Mouse (Mus musculus): Measurements from ENCODE around the gene Nisch. TPM values are rescaled to one million over a fixed set of nuclear protein-coding genes. Genes with fewer than 3 reads are reported as not detected.

The Nisch gene
- total RNA-seq, 2 experiments from 2014 or later = 258 to 277 TPM

GRCm38 (mm10) chr14:31217666-31218065 lies 920 bp upstream of the Nisch start, which contains the start of gene Sema3g:
Sema3g (plus strand) TSS chr14:31217860.
- DNase-seq (ENCODE audit: low spot score in 2 of 2) = peak in 1 of 2 experiments; percentile 63

DNA sequence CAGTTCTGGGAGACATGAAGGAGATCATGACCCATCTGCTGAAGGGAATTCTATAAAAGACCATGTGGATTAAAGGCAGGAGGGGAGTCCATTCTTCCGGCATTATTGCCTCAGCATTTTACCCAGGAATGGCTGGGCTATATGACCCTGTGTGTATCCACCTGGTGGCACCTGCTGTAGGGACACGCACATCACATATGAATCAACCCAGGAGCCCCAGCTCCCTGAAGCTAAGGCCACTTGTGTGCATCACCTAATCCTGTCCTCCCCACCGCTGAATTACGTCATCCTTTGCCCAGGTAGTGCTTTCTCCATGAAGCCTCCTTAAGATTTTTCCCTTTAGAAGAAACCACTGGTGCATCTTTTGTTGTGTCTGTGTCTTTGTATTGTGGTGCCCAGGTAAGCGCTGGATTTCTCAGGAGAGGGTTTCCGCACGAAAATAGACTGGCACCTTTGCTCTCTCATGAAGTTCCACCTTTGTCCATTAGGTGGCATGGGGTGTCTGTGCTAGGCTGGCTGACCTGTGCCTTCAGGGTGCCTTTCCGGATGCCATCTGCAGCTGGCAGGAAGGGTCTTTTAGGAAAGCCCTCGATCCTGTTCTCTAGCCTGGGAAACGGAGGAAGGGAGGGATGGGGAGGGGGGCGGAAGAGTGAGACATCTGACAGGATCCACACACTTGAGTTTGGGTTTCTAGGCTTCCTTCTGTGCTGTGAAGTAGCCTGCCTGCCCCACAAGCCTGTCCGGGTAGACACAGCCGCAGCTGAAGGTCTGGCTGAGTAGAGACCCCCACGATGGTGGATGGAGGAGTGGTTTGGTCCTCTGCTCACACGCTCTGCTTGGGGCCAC lies 1.4 kb downstream of the Nisch start:
- peak in 1 of 2 experiments; percentile 58 for DNase-seq (ENCODE audit: low spot score in 2 of 2)

- DNase-seq (ENCODE audit: low spot score in 2 of 2) = no peak
Observed at GRCm38 (mm10) chr14:31214684-31215083, 2.1 kb downstream of the Nisch start.

- no peak for DNase-seq (ENCODE audit: low spot score in 2 of 2)
Observed at GRCm38 (mm10) chr14:31213868-31214267, 2.9 kb downstream of the Nisch start.

GRCm38 (mm10) chr14:31212499-31212898 lies 4.2 kb downstream of the Nisch start:
- no peak for DNase-seq (ENCODE audit: low spot score in 2 of 2)

- DNase-seq (ENCODE audit: low spot score in 2 of 2) = no peak
Observed at GRCm38 (mm10) chr14:31211854-31212253, 4.9 kb downstream of the Nisch start.

DNA sequence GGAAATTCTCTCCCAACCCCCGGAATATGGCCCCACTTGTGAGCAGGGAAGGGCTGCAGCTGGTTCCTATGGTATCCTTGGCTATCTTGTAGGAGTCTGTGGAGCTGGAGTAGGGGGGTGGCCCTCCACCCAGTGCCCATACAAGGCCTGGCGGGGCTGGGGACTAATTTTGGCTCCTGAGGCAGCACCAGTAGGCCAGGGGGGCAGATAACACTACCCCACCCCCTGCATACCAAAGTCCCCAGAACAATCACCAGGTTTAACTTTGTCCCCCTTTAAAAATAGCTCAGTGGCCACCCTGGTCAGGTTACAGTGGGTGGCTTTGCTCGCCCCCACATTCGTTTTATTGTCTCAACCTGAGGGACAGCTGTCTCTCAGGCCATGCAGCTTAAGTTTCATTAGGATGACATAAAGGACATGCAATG lies 7.6 kb downstream of the Nisch start:
- DNase-seq (ENCODE audit: low spot score in 2 of 2) = no peak

- no peak for DNase-seq (ENCODE audit: low spot score in 2 of 2)
Observed at GRCm38 (mm10) chr14:31208084-31208483, 8.7 kb downstream of the Nisch start, which contains the start of gene Tnnc1. Tnnc1 (plus strand) TSS chr14:31208312.

GRCm38 (mm10) chr14:31207070-31207830 lies 9.5 kb downstream of the Nisch start:
- no peak for DNase-seq (ENCODE audit: low spot score in 2 of 2)

DNA sequence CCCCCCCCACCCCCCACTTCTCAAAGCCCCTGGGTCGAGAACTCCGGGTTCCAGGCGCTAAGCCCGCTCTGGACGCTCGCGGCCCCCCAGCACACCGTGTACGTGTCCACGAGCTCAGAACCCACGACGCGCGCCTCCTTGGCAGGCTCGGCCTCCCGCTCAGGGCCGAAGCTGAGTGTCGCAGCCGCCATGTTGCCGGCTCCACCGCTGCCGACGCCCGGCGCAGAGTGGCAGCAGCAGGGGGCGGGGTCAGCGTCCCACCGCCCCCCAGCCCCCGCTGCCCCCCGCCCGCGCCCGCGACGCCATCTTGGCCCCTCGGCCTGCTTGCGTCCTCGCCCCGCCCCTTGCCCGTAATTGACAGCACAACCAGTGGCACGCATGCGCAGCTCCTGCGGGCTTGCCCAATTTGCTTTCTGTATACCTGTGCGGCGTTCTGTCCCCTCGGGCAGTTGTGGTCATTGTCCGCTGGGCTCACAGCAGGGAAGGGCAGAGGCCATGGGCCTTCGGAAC lies 10.2 kb downstream of the Nisch start:
- DNase-seq (ENCODE audit: low spot score in 2 of 2) = peak; percentile 93 to 97

GRCm38 (mm10) chr14:31205562-31206467 lies 10.9 kb downstream of the Nisch start:
- peak; percentile 49 to 70 for DNase-seq (ENCODE audit: low spot score in 2 of 2)

- DNase-seq (ENCODE audit: low spot score in 2 of 2) = no peak
Observed at GRCm38 (mm10) chr14:31205244-31205561, 11.5 kb downstream of the Nisch start.

GRCm38 (mm10) chr14:31204844-31205243 lies 11.9 kb downstream of the Nisch start:
- DNase-seq (ENCODE audit: low spot score in 2 of 2) = no peak

GRCm38 (mm10) chr14:31200038-31200437 lies 16.7 kb downstream of the Nisch start:
- no peak for DNase-seq (ENCODE audit: low spot score in 2 of 2)

- no peak for DNase-seq (ENCODE audit: low spot score in 2 of 2)
Observed at GRCm38 (mm10) chr14:31199599-31199998, 17.1 kb downstream of the Nisch start.

DNA sequence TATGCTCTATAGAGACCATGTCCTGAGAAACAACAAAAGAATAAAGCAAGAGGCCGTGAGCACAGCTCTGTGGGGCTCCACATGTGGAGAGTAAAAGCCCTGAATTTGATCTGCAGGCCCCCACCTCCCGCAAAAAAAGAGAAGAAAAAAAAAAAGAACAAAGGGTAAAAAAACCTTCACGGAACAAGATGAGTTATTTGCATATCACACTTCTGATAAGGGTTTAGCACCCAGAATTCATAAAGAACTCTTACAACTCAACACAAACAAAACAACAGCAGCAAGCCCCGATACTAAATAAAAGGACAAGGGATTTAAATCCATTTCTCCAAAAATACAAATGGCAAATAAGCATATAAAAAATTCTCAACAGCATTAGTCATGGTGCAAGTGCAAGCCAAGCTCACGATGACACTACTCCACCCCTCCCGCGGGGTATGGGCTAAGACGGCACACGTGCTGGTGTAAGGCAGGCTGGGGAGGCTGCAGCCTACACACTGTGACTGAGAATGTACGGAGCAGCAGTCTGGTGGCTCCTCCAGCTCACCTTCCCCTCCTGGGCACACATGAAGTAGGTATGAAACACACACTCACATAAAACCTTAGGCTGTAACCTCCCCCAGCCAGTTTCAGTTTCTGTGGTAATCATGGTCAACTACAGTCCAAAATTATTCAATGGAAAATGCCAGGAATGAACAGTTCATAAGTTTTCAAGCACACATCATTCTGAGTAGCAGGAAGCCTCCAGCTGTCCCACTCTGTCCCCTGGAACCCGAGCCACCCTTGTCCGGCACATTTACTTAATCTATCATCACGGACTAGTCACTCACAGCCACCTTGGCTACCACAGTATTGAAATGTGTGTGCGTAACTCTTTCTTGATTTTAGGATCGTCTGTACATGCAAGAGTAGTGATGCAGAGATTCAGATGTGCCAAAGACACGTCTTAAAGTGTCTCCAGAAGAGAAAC lies 18.9 kb downstream of the Nisch start:
- peak in 1 of 2 experiments; percentile 69 for DNase-seq (ENCODE audit: low spot score in 2 of 2)

DNA sequence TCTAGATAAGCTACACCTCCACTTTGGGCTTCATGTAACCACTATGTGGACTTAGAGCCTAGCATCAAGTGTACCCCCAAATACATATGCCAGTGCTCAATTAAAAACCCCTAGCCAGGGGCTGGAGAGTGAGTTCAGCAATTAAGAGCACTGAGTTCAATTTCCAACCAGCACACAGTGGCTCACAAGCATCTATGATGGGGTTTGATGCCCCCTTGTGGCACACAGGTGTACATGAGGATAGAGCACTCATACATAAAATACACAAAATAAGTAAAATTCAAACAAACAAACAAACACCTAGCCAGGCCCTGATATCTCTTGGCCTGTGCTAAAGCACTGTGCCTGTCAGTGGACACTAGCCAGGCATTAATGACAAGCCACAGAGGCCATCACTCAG lies 20.8 kb downstream of the Nisch start:
- no peak for DNase-seq (ENCODE audit: low spot score in 2 of 2)

DNA sequence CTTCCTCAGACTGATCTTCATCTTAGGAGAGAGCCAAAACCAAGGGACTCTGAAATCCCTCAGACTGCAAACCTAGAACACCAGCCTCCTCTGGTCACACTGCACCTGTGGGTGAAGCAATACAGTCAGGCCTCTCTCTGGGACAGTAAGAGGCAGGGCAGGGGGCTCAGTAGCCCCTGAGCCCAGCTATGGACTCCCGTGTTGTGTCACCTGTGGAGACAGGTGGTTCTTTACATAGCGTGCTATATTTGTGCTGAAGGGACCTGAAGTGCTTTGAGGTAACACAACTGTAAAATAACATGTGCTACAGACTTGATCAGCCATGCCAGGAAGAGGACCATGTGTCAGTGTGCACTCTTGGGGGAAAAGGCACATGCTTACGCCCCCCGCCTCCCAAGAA lies 21.2 kb downstream of the Nisch start:
- no peak for DNase-seq (ENCODE audit: low spot score in 2 of 2)

DNA sequence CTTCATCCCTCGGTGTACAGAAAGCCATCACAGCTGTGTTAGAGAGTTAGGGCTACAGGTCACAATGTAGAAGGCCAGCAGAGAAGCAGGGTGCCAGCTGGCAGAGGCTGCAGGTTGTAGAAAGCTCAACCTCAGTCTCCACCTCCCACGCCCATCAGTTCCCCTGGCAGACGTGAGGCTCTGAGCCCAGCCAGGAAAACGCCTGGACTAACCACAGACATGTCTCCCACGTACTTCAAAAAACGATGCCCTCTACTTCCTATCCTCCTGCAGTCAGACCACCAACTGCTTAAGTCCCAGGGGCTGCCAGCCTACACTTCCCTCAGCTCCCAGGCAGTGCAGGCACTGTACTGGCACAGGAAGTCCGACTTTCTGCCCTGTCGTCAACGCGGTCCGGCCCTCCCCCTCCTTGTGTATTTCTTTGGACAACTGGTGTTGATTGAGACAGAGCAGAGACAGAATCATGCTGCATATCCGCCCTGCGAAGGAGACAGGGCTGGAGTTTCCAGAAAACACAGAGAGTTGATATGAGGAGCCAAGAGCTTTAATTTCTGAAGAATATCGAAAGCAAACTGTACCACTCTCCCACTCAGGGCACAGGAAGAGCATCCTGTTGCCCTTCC lies 21.7 kb downstream of the Nisch start:
- DNase-seq (ENCODE audit: low spot score in 2 of 2) = peak in 1 of 2 experiments; percentile 64
